Mouse (Mus musculus): ENCODE results near the gene Tulp4.
"Not testable (repeated sequence)": the region's sequence is repeated elsewhere in the genome, so short reads cannot be mapped to it uniquely, and the experiment has no call there.

DNA sequence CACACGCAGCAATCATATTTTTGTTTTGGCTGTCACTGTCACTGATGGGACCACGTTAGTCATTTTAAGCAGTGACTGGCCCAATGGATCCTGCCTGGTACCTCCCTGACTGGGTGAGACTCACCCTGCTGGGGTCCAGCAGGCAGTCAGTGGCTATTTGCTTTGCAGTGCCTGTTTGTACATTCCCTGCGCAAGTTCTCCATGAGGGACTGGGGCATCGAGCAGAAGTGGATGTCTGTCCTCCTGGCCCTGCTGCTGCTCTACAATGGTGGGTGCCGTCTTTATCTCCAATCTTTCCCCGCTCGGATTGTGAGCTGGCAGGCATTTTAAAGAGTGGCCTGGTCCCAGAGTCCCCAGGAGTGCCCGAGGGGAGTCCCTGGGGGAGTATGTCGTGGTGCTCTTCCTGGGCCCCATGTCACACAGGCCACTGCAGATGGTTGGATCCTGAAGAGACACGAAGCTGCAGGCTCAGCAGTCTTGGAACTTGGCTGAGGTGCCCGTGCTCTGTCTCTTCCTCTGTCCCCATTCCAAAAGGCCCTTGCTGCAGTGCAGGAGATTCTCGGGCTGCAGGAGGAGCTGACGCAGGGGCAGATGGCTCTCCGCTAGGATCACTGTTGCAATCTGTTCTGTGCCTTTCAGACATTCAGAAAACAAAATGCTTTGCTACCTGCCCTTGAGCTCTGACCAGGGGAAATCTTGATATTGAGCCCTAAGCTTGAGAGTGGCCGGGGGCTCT, 191.0 kb downstream of the Tulp4 start:
- TF ChIP-seq CTCF (IDR thresholded peaks at IDR 0.05; ENCODE audit: borderline replicate concordance, insufficient read depth, low read depth, low read length); POLR2A (IDR thresholded peaks at IDR 0.05; ENCODE audit: borderline replicate concordance, insufficient read depth, low read length): not testable (repeated sequence)
